Mouse (Mus musculus): ENCODE results near the gene Lamc2. TPM values are rescaled to one million over a fixed set of nuclear protein-coding genes. Genes with fewer than 3 reads are reported as not detected.

Lamc2 gene
- polyA plus RNA-seq, 1 experiment from 2014 or later, result 2.9 TPM

- 0 out of 2 replicates have a peak, but pooled peaks cover 2% of the 10 kb centered on the region for H3K36me3 ChIP-seq (ENCODE audit: control insufficient read depth, insufficient read depth, low read length)
- H3K4me3 ChIP-seq (ENCODE audit: low read depth, low read length), result no peak overlapping the region
- H3K9me3 ChIP-seq (replicated peaks; ENCODE audit: control insufficient read depth, low read length, poor library complexity, severe bottlenecking), result no peaks in the 10 kb centered on the region
- peaks cover 6% of the 10 kb centered on the region; the same call in 1 of the 2 replicates for H3K27me3 ChIP-seq (ENCODE audit: control insufficient read depth, insufficient read depth, low read depth, low read length)
- WGBS, result 69% methylated on average over 3 of the region's 3 CpGs
- ATAC-seq, result no peak
- peaks cover 7% of the 10 kb centered on the region for H3K4me1 ChIP-seq (ENCODE audit: control insufficient read depth, insufficient read depth, low read length)
- no peak overlapping the region for H3K9ac ChIP-seq (ENCODE audit: low read depth, low read length)
- H3K27ac ChIP-seq (ENCODE audit: low read length), result no peak overlapping the region
- no peak overlapping the region for H3K4me2 ChIP-seq (ENCODE audit: low read length)
Measured at GRCm38 (mm10) chr1:153075087-153075736, 111.0 kb downstream of the Lamc2 start.

- Histone ChIP-seq H3K27me3 (ENCODE audit: control insufficient read depth, insufficient read depth, low read depth, low read length) (peaks cover 6% of the 10 kb centered on the region; the same call in 1 of the 2 replicates), H3K27ac (ENCODE audit: low read length) (no peak overlapping the region), H3K4me2 (ENCODE audit: low read length) (no peak overlapping the region), H3K36me3 (ENCODE audit: control insufficient read depth, insufficient read depth, low read length) (0 out of 2 replicates have a peak, but pooled peaks cover 2% of the 10 kb centered on the region), H3K4me3 (ENCODE audit: low read depth, low read length) (no peak overlapping the region), H3K9ac (ENCODE audit: low read depth, low read length) (no peak overlapping the region), H3K9me3 (replicated peaks; ENCODE audit: control insufficient read depth, low read length, poor library complexity, severe bottlenecking) (no peaks in the 10 kb centered on the region), H3K4me1 (ENCODE audit: control insufficient read depth, insufficient read depth, low read length) (peaks cover 7% of the 10 kb centered on the region)
- ATAC-seq, result no peak
- WGBS, result 8% methylated on average over 9 of the region's 9 CpGs
Measured at GRCm38 (mm10) chr1:153073441-153073840, 112.8 kb downstream of the Lamc2 start.

Other genes starting within 250 kb of the Lamc2 start
- 92.9 and 95.8 TPM in 2 replicates for gene Nmnat2, start 231.5 kb downstream of the Lamc2 start, polyA plus RNA-seq (2015; fragmentation: Nextera tagmentation; extraction: Ambion mirVana)
- gene Lamc1, start 146.3 kb upstream of the Lamc2 start, polyA plus RNA-seq (2015; fragmentation: Nextera tagmentation; extraction: Ambion mirVana), result 11.0 and 13.7 TPM in 2 replicates
- 0.46 and 0.72 TPM in 2 replicates for gene Shcbp1l, start 238.7 kb upstream of the Lamc2 start, polyA plus RNA-seq (2015; fragmentation: Nextera tagmentation; extraction: Ambion mirVana)

Data from midbrain, embryonic 16.5 days (tissue).